Mouse (Mus musculus) gastrocnemius, adult 18-20 months (tissue): ENCODE measurements around the gene Lactbl1. TPM values are rescaled to one million over a fixed set of nuclear protein-coding genes. Genes with fewer than 3 reads are reported as not detected.
A peak's percentile ranks its signal among the peaks of the same experiment; 100 is the strongest.

Experiments
- DNase-seq: peaks from one replicate; pipeline ENCODE4 v3.0.0; 2021; ENCODE audit warnings: low spot score
- total RNA-seq, 2 experiments: library from RNA; stranded (reverse); gene quantifications; 2 replicates each; pipeline ENCODE4 v1.2.3; 2021

Lactbl1 gene
- total RNA-seq, 2 experiments from 2014 or later: not detected

- no peak for DNase-seq
These were observed 14.1 kb downstream of the Lactbl1 start for GRCm38 (mm10) chr4:136636511-136636910.

- DNase-seq: no peak
These were observed 14.7 kb downstream of the Lactbl1 start for GRCm38 (mm10) chr4:136636983-136637562.

GRCm38 (mm10) chr4:136637563-136638229, 15.3 kb downstream of the Lactbl1 start:
- DNase-seq: no peak

- DNase-seq: no peak
These were observed 15.9 kb downstream of the Lactbl1 start for GRCm38 (mm10) chr4:136638230-136638750.

GRCm38 (mm10) chr4:136638890-136639289, 16.5 kb downstream of the Lactbl1 start:
- DNase-seq: no peak

GRCm38 (mm10) chr4:136648922-136649479, 26.6 kb downstream of the Lactbl1 start:
- DNase-seq: peak; percentile 63

- DNase-seq: no peak
These were observed 27.2 kb downstream of the Lactbl1 start for GRCm38 (mm10) chr4:136649480-136650196.

- no peak for DNase-seq
These were observed 27.8 kb downstream of the Lactbl1 start for GRCm38 (mm10) chr4:136650261-136650660.

- DNase-seq: no peak
These were observed 29.0 kb downstream of the Lactbl1 start for GRCm38 (mm10) chr4:136651357-136651811.

GRCm38 (mm10) chr4:136651882-136652527, 29.6 kb downstream of the Lactbl1 start:
- no peak for DNase-seq

GRCm38 (mm10) chr4:136652528-136652910, 30.1 kb downstream of the Lactbl1 start:
- DNase-seq: no peak

- DNase-seq: no peak
These were observed 30.6 kb downstream of the Lactbl1 start for GRCm38 (mm10) chr4:136653019-136653418.

- DNase-seq: no peak
These were observed 31.3 kb downstream of the Lactbl1 start for GRCm38 (mm10) chr4:136653692-136654234.

- no peak for DNase-seq
These were observed 35.5 kb downstream of the Lactbl1 start for GRCm38 (mm10) chr4:136657914-136658313.

GRCm38 (mm10) chr4:136665068-136665467, 42.6 kb downstream of the Lactbl1 start:
- DNase-seq: no peak

- no peak for DNase-seq
These were observed 43.6 kb downstream of the Lactbl1 start for GRCm38 (mm10) chr4:136666002-136666401.

- no peak for DNase-seq
These were observed 45.3 kb downstream of the Lactbl1 start for GRCm38 (mm10) chr4:136667757-136668156.

- DNase-seq: no peak
These were observed 50.1 kb downstream of the Lactbl1 start for GRCm38 (mm10) chr4:136672335-136673090.

GRCm38 (mm10) chr4:136675439-136675838, 53.0 kb downstream of the Lactbl1 start:
- no peak for DNase-seq

GRCm38 (mm10) chr4:136678480-136678879, 56.1 kb downstream of the Lactbl1 start:
- peak; percentile 80 for DNase-seq
